Mouse (Mus musculus) olfactory bulb, adult 2 months (tissue): Measurements from ENCODE around the gene Rapgef2.

ENCODE experiments used
- CTCF ChIP-seq: fragments of 200-500 bp; IDR thresholded peaks from 2 replicates; pipeline ENCODE4 v1.5.1; 2012; ENCODE audit warnings: low read depth, mild to moderate bottlenecking, low read length, moderate library complexity; ENCODE audit not compliant: insufficient read depth
- POLR2A ChIP-seq: fragments of 200-500 bp; IDR thresholded peaks from 2 replicates; pipeline ENCODE4 v1.6.1; 2012; ENCODE audit warnings: mild to moderate bottlenecking, low read depth, low read length, moderate library complexity; ENCODE audit not compliant: insufficient read depth

DNA sequence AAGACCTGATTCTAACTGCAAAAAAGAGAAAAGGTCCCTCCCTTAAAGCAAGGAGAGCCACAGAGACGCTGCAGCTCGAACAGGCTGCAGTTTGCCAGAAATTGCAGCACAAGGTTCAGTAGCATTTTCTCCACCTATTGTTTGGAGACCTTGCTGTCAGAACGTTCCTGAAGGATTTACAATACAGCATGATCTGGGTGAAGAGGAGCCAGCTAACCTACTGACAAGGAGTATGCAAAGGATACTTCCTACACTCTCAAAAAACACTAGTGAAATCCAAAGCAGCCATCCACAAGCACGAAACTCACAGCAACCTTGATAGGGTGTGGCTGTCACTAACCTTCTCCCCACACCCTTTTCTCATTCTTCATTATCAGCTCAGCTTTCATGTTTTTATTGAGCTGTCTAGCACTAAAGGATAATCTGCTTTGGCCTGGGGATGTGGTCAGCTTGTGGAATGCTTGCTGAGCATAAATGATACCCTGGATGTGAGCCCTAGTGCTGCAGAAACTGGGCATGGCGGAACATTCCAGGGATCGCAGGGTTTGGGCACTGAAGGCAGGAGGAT, 124.4 kb downstream of the Rapgef2 start:
- TF ChIP-seq POLR2A (no peak), CTCF (no peak)
